Mouse (Mus musculus): ENCODE measurements at regions not wholly inside any gene's neighbourhood (a gene's known extent, or its start where the extent isn't known, plus 50 kb on each side); places are given as distances from the start of the nearest gene placed in this dataset.

GRCm38 (mm10) chr19:14742361-14742760 lies 144.5 kb upstream of the Tle4 start:
- no peaks in the 10 kb centered on the region for H3K27me3 ChIP-seq
- H3K36me3 ChIP-seq = no peaks in the 10 kb centered on the region
- H3K4me2 ChIP-seq (replicated peaks) = no peak overlapping the region
- ATAC-seq (ENCODE audit: low FRiP score, low read depth) = no peak
- H3K9me3 ChIP-seq = no peaks in the 10 kb centered on the region
- H3K4me1 ChIP-seq = 0 out of 2 replicates have a peak, but pooled peaks cover 8% of the 10 kb centered on the region
- H3K4me3 ChIP-seq = no peak overlapping the region
- no peak overlapping the region for H3K27ac ChIP-seq
- no peak overlapping the region for H3K9ac ChIP-seq
- 90% methylated on average over 3 of the region's 3 CpGs for WGBS

GRCm38 (mm10) chr19:14740936-14741335 lies 143.1 kb upstream of the Tle4 start:
- H3K27me3 ChIP-seq = no peaks in the 10 kb centered on the region
- 71% methylated on average over 1 of the region's 1 CpGs for WGBS
- H3K4me3 ChIP-seq = no peak overlapping the region
- H3K9me3 ChIP-seq = no peaks in the 10 kb centered on the region
- H3K36me3 ChIP-seq = no peaks in the 10 kb centered on the region
- no peak overlapping the region for H3K9ac ChIP-seq
- no peak for ATAC-seq (ENCODE audit: low FRiP score, low read depth)
- no peak overlapping the region for H3K27ac ChIP-seq
- H3K4me2 ChIP-seq (replicated peaks) = no peak overlapping the region
- 0 out of 2 replicates have a peak, but pooled peaks cover under 1% of the 10 kb centered on the region for H3K4me1 ChIP-seq

- H3K27me3 ChIP-seq = no peaks in the 10 kb centered on the region
These were observed 142.3 kb upstream of the Tle4 start for GRCm38 (mm10) chr19:14740139-14740538.

GRCm38 (mm10) chr19:14736514-14736913 lies 138.7 kb upstream of the Tle4 start:
- WGBS = 91% methylated on average over 1 of the region's 1 CpGs
- no peaks in the 10 kb centered on the region for H3K36me3 ChIP-seq
- no peak for ATAC-seq (ENCODE audit: low FRiP score, low read depth)

More at GRCm38 (mm10) chr19:14740139-14740538, 142.3 kb upstream of the Tle4 start:
- no peaks in the 10 kb centered on the region for H3K4me1 ChIP-seq
- WGBS = 88% methylated on average over 1 of the region's 1 CpGs
- no peak overlapping the region for H3K27ac ChIP-seq
- H3K9me3 ChIP-seq = no peaks in the 10 kb centered on the region
- no peak overlapping the region for H3K4me3 ChIP-seq
- no peaks in the 10 kb centered on the region for H3K36me3 ChIP-seq
- no peak overlapping the region for H3K4me2 ChIP-seq (replicated peaks)
- no peak overlapping the region for H3K9ac ChIP-seq
- ATAC-seq (ENCODE audit: low FRiP score, low read depth) = no peak

GRCm38 (mm10) chr19:14725329-14725728 lies 127.5 kb upstream of the Tle4 start:
- no peak overlapping the region for H3K4me2 ChIP-seq (replicated peaks)
- H3K36me3 ChIP-seq = no peaks in the 10 kb centered on the region
- no peak overlapping the region for H3K4me3 ChIP-seq
- 5% methylated on average over 3 of the region's 3 CpGs for WGBS
- H3K9me3 ChIP-seq = no peaks in the 10 kb centered on the region
- no peaks in the 10 kb centered on the region for H3K27me3 ChIP-seq
- H3K27ac ChIP-seq = no peak overlapping the region
- H3K9ac ChIP-seq = no peak overlapping the region
- no peak for ATAC-seq (ENCODE audit: low FRiP score, low read depth)
- no peaks in the 10 kb centered on the region for H3K4me1 ChIP-seq

More at GRCm38 (mm10) chr19:14736514-14736913, 138.7 kb upstream of the Tle4 start:
- no peak overlapping the region for H3K4me2 ChIP-seq (replicated peaks)
- no peaks in the 10 kb centered on the region for H3K4me1 ChIP-seq
- no peaks in the 10 kb centered on the region for H3K9me3 ChIP-seq
- no peak overlapping the region for H3K9ac ChIP-seq
- H3K27ac ChIP-seq = no peak overlapping the region
- no peaks in the 10 kb centered on the region for H3K27me3 ChIP-seq
- no peak overlapping the region for H3K4me3 ChIP-seq

GRCm38 (mm10) chr19:14724637-14725036 lies 126.8 kb upstream of the Tle4 start:
- Histone ChIP-seq H3K4me3 (no peak overlapping the region), H3K4me1 (no peaks in the 10 kb centered on the region), H3K27me3 (no peaks in the 10 kb centered on the region), H3K9me3 (no peaks in the 10 kb centered on the region), H3K4me2 (replicated peaks) (no peak overlapping the region), H3K27ac (no peak overlapping the region), H3K9ac (no peak overlapping the region), H3K36me3 (no peaks in the 10 kb centered on the region)
- 41% methylated on average over 4 of the region's 4 CpGs for WGBS
- ATAC-seq (ENCODE audit: low FRiP score, low read depth) = no peak

- no peak for ATAC-seq (ENCODE audit: low FRiP score, low read depth)
- H3K9me3 ChIP-seq = no peaks in the 10 kb centered on the region
- no peaks in the 10 kb centered on the region for H3K4me1 ChIP-seq
- H3K36me3 ChIP-seq = no peaks in the 10 kb centered on the region
- H3K4me2 ChIP-seq (replicated peaks) = no peak overlapping the region
- no peak overlapping the region for H3K9ac ChIP-seq
- WGBS = 94% methylated on average over 2 of the region's 2 CpGs
- H3K4me3 ChIP-seq = no peak overlapping the region
- H3K27me3 ChIP-seq = no peaks in the 10 kb centered on the region
- H3K27ac ChIP-seq = no peak overlapping the region
These were observed 107.9 kb upstream of the Tle4 start for GRCm38 (mm10) chr19:14705791-14706190.

- WGBS = 85% methylated on average over 4 of the region's 4 CpGs
These were observed 103.3 kb upstream of the Tle4 start for GRCm38 (mm10) chr19:14701116-14701515.

GRCm38 (mm10) chr19:14695369-14695768 lies 97.5 kb upstream of the Tle4 start:
- no peak for ATAC-seq (ENCODE audit: low FRiP score, low read depth)
- Histone ChIP-seq H3K4me1 (no peaks in the 10 kb centered on the region), H3K36me3 (no peaks in the 10 kb centered on the region), H3K27me3 (no peaks in the 10 kb centered on the region), H3K27ac (no peak overlapping the region), H3K4me2 (replicated peaks) (no peak overlapping the region), H3K9me3 (no peaks in the 10 kb centered on the region), H3K4me3 (no peak overlapping the region), H3K9ac (no peak overlapping the region)
- 91% methylated on average over 10 of the region's 10 CpGs for WGBS

More at GRCm38 (mm10) chr19:14701116-14701515, 103.3 kb upstream of the Tle4 start:
- Histone ChIP-seq H3K36me3 (no peaks in the 10 kb centered on the region), H3K4me1 (no peaks in the 10 kb centered on the region), H3K9me3 (no peaks in the 10 kb centered on the region), H3K9ac (no peak overlapping the region), H3K4me3 (no peak overlapping the region), H3K27me3 (no peaks in the 10 kb centered on the region), H3K4me2 (replicated peaks) (no peak overlapping the region), H3K27ac (no peak overlapping the region)
- ATAC-seq (ENCODE audit: low FRiP score, low read depth) = no peak

GRCm38 (mm10) chr19:14692183-14692582 lies 94.3 kb upstream of the Tle4 start:
- H3K4me1 ChIP-seq = no peaks in the 10 kb centered on the region
- no peak overlapping the region for H3K4me2 ChIP-seq (replicated peaks)
- H3K27me3 ChIP-seq = no peaks in the 10 kb centered on the region
- H3K9me3 ChIP-seq = no peaks in the 10 kb centered on the region
- no peak overlapping the region for H3K27ac ChIP-seq
- no peak for ATAC-seq (ENCODE audit: low FRiP score, low read depth)
- no peak overlapping the region for H3K9ac ChIP-seq
- H3K36me3 ChIP-seq = no peaks in the 10 kb centered on the region
- H3K4me3 ChIP-seq = no peak overlapping the region

- 77% methylated on average over 1 of the region's 1 CpGs for WGBS
- Histone ChIP-seq H3K27ac (no peak overlapping the region), H3K4me1 (peaks cover 8% of the 10 kb centered on the region; the same call in 1 of the 2 replicates), H3K4me3 (no peak overlapping the region), H3K36me3 (no peaks in the 10 kb centered on the region), H3K4me2 (replicated peaks) (no peak overlapping the region), H3K9me3 (no peaks in the 10 kb centered on the region), H3K9ac (no peak overlapping the region), H3K27me3 (no peaks in the 10 kb centered on the region)
- no peak for ATAC-seq (ENCODE audit: low FRiP score, low read depth)
These were observed 87.8 kb upstream of the Tle4 start for GRCm38 (mm10) chr19:14685628-14686027.

- Histone ChIP-seq H3K36me3 (no peaks in the 10 kb centered on the region), H3K4me1 (peaks cover 8% of the 10 kb centered on the region; the same call in 1 of the 2 replicates), H3K27ac (no peak overlapping the region), H3K4me2 (replicated peaks) (no peak overlapping the region), H3K27me3 (no peaks in the 10 kb centered on the region), H3K4me3 (no peak overlapping the region), H3K9me3 (no peaks in the 10 kb centered on the region), H3K9ac (no peak overlapping the region)
- 48% methylated on average over 3 of the region's 3 CpGs for WGBS
- ATAC-seq (ENCODE audit: low FRiP score, low read depth) = no peak
These were observed 86.8 kb upstream of the Tle4 start for GRCm38 (mm10) chr19:14684669-14685068.

- peaks cover 8% of the 10 kb centered on the region; the same call in 1 of the 2 replicates for H3K4me1 ChIP-seq
- no peak overlapping the region for H3K4me2 ChIP-seq (replicated peaks)
- H3K36me3 ChIP-seq = no peaks in the 10 kb centered on the region
- no peak for ATAC-seq (ENCODE audit: low FRiP score, low read depth)
- no peak overlapping the region for H3K27ac ChIP-seq
- H3K9me3 ChIP-seq = no peaks in the 10 kb centered on the region
- 44% methylated on average over 11 of the region's 11 CpGs for WGBS
- no peak overlapping the region for H3K4me3 ChIP-seq
- no peak overlapping the region for H3K9ac ChIP-seq
- H3K27me3 ChIP-seq = no peaks in the 10 kb centered on the region
These were observed 83.5 kb upstream of the Tle4 start for GRCm38 (mm10) chr19:14681306-14681705.

Data from limb, embryonic 13.5 days (tissue).